Mouse (Mus musculus) kidney, embryonic 16.5 days (tissue): ENCODE data around the gene Gm17949. TPM values are rescaled to one million over a fixed set of nuclear protein-coding genes. Genes with fewer than 3 reads are reported as not detected.
A peak's percentile ranks its signal among the peaks of the same experiment; 100 is the strongest.

Experiments
- ATAC-seq: fragments of 200-750 bp; cut with Nextera tagmentation; 2 replicates; pipeline ENCODE4 v1.8.0; 2017; ENCODE audit warnings: moderate TSS enrichment; ENCODE audit not compliant: low FRiP score, low TSS enrichment
- H3K27ac ChIP-seq: fragments of 300-500 bp; sonication (generic); 2 replicates; pipeline ENCODE4 v1.5.1; 2014; ENCODE audit warnings: low read length
- H3K27me3 ChIP-seq: fragments of 300-500 bp; sonication (generic); 2 replicates; pipeline ENCODE4 v1.6.1; 2014; ENCODE audit warnings: low read length, control low read depth, mixed read lengths; ENCODE audit not compliant: insufficient read depth
- H3K36me3 ChIP-seq: fragments of 300-500 bp; sonication (generic); 2 replicates; pipeline ENCODE4 v1.6.1; 2014; ENCODE audit warnings: low read length, control low read depth, mixed read lengths; ENCODE audit not compliant: insufficient read depth
- H3K4me1 ChIP-seq: fragments of 300-500 bp; sonication (generic); 2 replicates; pipeline ENCODE4 v1.6.1; 2014; ENCODE audit warnings: low read length, control low read depth, mixed read lengths; ENCODE audit not compliant: insufficient read depth
- H3K4me2 ChIP-seq: fragments of 300-500 bp; sonication (generic); replicated peaks from 2 replicates; pipeline ENCODE4 v1.6.1; 2014; ENCODE audit warnings: low read depth, low read length
- H3K4me3 ChIP-seq: fragments of 300-500 bp; sonication (generic); 2 replicates; pipeline ENCODE4 v1.5.1; 2014; ENCODE audit warnings: mild to moderate bottlenecking, low read length
- H3K9ac ChIP-seq: fragments of 300-500 bp; sonication (generic); replicated peaks from 2 replicates; pipeline ENCODE4 v1.6.1; 2014; ENCODE audit warnings: low read length
- H3K9me3 ChIP-seq: fragments of 300-500 bp; sonication (generic); 2 replicates; pipeline ENCODE4 v1.6.1; 2016; ENCODE audit warnings: low read length, control low read depth
- WGBS: fragments of 180-500 bp; shearing (Covaris S2); extraction: QIAGEN DNeasy Blood & Tissue Kit; methylation state at CpG from one replicate; pipeline ENCODE4 v1.1.7; 2014; 5-methylcytosine and 5-hydroxymethylcytosine counted together
- polyA plus RNA-seq: library from polyadenylated mRNA; unstranded; fragments of >200 nt; fragmentation: Nextera tagmentation; extraction: Ambion mirVana; gene quantifications from 2 replicates; pipeline ENCODE4 v1.2.1, GENCODE M21; 2015

Gm17949 gene
- polyA plus RNA-seq, 1 experiment from 2014 or later = 0.80 TPM

DNA sequence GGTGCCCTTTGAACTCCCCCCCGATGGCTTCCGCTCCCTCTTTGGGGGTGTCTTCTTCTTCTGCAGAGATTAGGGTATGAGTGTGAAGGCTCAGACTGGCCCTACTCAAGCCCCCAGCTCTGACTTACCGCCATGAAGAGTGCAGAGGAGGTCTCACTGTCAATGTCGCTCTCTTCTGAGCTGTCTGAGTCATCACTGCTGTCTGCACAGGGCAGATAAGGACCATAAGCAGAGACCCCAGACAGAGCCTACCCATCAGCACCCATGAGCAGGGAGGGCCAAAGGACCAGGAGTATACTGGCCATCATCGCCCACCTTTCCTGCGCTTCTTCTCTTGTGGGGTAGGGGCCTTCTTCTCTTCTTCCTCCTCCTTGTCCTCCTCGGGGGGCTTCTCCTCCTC, 7.3 kb upstream of the Gm17949 start:
- H3K36me3 ChIP-seq = peaks cover 67% of the 10 kb centered on the region
- H3K4me2 ChIP-seq = no peak overlapping the region
- WGBS = 98% methylated on average over 7 of the region's 7 CpGs
- no peaks in the 10 kb centered on the region for H3K9me3 ChIP-seq
- no peak overlapping the region for H3K9ac ChIP-seq
- no peaks in the 10 kb centered on the region for H3K4me1 ChIP-seq
- H3K27ac ChIP-seq = no peak overlapping the region
- no peak overlapping the region for H3K4me3 ChIP-seq
- no peaks in the 10 kb centered on the region for H3K27me3 ChIP-seq
- ATAC-seq = no peak

DNA sequence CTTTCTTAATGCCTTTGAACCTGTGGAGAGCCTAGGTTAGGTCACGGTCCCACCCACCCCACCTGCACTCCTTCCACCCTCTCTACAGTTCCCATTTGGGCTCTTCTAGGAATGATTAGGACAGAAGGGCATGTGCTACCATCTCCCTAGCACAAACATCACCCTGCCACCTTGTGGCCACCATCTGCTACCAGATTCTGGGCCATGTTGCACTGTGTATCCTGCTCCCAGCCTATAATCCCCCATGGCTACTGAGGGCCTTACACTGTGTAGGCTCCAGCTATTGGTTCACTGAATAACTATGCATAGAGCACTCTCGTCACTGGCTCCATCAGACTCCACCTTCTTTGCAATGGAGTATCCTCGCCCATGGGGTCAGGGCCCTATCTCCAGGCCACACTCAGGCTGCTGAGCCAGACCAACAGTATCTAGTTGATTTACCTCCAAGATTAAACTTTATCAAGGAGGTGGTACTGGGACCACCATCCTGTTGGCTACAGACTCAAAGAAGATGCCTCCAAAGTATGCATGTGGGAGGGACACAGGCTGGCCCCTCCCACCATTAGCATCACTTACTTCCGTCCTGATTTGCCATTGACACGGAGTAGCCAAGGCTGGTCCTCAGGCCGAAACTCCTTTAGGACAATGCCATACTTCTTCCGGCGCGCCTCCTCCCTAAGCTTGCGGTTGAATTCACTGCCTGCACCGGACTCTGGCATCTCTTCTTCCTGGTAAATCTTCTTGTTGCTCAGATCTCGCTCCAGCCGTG, 3.9 kb upstream of the Gm17949 start:
- Histone ChIP-seq H3K4me1 (peaks cover 15% of the 10 kb centered on the region), H3K27ac (no peak overlapping the region), H3K4me2 (no peak overlapping the region), H3K9ac (no peak overlapping the region), H3K9me3 (no peaks in the 10 kb centered on the region), H3K27me3 (no peaks in the 10 kb centered on the region), H3K36me3 (peaks cover 60% of the 10 kb centered on the region), H3K4me3 (no peak overlapping the region)
- WGBS = 92% methylated on average over 13 of the region's 13 CpGs
- ATAC-seq = no peak

DNA sequence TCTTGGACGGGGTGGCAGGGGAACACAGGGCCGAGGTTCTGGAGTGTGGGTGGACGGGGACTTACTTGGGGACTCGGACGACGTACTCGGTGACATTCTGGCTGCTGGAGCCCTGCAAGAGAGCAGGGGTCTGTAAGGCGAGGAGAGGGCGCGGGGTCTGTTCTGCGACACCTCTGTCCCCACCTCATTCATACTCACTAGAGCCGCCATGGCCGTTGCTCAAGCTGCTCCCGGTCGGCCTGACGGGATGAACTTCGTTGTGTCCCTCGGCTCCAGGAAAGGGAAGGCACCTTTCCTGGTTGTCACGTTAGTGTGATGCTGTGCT, 396 bp upstream of the Gm17949 start:
- Histone ChIP-seq H3K36me3 (peaks cover 28% of the 10 kb centered on the region), H3K4me2 (peak overlapping the region; percentile 84), H3K4me1 (peaks cover 19% of the 10 kb centered on the region), H3K27ac (peak overlapping the region; percentile 24), H3K9ac (peak overlapping the region; percentile 87), H3K9me3 (no peaks in the 10 kb centered on the region), H3K27me3 (no peaks in the 10 kb centered on the region), H3K4me3 (peak overlapping the region; percentile 60)
- peak; percentile 55 for ATAC-seq
- WGBS = under 1% methylated on average over 19 of the region's 19 CpGs

DNA sequence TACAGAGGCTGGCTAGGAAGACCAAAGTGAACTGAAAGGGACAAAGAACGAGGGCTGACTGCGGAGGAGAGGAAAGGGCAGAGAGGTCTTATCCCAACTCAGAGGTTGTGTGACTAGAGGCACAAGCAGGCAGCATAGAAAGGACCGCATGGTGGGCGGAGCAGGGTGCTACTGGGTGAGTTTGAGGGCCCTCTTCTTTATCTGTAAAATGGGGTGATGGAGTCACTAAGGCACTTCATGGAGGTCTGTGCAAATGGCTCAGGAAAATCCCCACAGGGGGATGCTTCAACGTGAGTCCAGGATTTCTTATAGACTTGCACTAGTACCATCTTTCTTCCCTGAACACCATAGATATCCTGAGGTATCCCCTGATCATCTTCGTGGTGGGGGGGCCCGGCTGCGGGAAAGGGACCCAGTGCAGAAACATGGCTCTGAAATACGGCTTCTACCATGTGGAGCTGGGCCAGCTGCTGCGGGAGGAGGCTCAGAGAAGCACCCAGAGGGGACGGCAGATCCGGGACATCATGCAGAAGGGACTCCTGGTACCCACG, 1.1 kb downstream of the Gm17949 start:
- peak overlapping the region; percentile 60 for H3K4me3 ChIP-seq
- H3K9ac ChIP-seq = peak overlapping the region; percentile 87
- peak overlapping the region; percentile 81 for H3K4me2 ChIP-seq
- peak; percentile 9 for ATAC-seq
- peaks cover 15% of the 10 kb centered on the region for H3K36me3 ChIP-seq
- H3K4me1 ChIP-seq = peaks cover 19% of the 10 kb centered on the region
- H3K27ac ChIP-seq = peak overlapping the region; percentile 89
- no peaks in the 10 kb centered on the region for H3K27me3 ChIP-seq
- WGBS = 69% methylated on average over 13 of the region's 13 CpGs
- H3K9me3 ChIP-seq = no peaks in the 10 kb centered on the region

DNA sequence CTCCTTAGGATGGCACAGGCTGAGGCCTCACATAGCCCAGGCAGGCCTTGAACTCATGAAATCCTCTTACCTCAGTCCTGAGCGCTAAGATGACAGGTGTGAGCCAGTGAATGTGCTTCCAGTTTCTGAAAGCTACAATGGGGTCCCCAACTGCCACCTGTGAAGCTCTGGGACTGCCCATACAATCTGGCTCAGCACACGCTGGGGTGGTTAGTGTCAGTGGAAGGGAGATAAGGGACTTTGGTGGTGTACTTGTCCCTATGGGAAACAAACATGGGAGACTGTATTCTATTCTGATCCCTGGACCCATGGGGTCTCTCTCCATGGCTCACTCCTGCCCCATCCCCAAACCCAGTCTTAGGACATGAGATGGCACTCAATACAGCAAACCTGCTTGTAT, 8.4 kb downstream of the Gm17949 start:
- Histone ChIP-seq H3K9me3 (no peaks in the 10 kb centered on the region), H3K4me2 (no peak overlapping the region), H3K27me3 (no peaks in the 10 kb centered on the region), H3K27ac (no peak overlapping the region), H3K9ac (no peak overlapping the region), H3K36me3 (peaks cover 50% of the 10 kb centered on the region), H3K4me3 (no peak overlapping the region), H3K4me1 (no peaks in the 10 kb centered on the region)
- ATAC-seq = no peak
- WGBS = 94% methylated on average over 2 of the region's 2 CpGs

DNA sequence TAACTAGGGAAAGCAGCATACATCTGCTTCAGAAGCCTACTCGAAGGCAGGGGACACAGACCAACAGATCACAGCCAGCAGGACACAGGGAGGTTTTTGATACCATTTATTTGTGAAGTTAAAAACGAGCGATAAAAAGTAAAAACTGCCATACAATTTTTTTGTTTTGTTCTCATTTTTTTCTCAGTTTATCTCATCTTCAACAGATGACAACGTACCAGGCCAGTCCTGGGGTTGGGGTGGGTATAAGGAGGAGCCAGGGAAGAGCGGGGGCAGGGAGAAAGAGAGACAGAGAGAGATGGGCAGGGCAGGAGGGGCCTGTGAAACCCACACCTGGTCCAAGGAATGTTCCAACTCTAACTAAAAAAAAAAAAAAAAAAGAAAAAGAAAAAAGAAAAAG, 9.7 kb downstream of the Gm17949 start:
- Histone ChIP-seq H3K27me3 (no peaks in the 10 kb centered on the region), H3K36me3 (peaks cover 62% of the 10 kb centered on the region), H3K9ac (no peak overlapping the region), H3K9me3 (no peaks in the 10 kb centered on the region), H3K4me3 (no peak overlapping the region), H3K4me2 (no peak overlapping the region), H3K4me1 (no peaks in the 10 kb centered on the region), H3K27ac (no peak overlapping the region)
- 93% methylated on average over 5 of the region's 5 CpGs for WGBS
- ATAC-seq = no peak

DNA sequence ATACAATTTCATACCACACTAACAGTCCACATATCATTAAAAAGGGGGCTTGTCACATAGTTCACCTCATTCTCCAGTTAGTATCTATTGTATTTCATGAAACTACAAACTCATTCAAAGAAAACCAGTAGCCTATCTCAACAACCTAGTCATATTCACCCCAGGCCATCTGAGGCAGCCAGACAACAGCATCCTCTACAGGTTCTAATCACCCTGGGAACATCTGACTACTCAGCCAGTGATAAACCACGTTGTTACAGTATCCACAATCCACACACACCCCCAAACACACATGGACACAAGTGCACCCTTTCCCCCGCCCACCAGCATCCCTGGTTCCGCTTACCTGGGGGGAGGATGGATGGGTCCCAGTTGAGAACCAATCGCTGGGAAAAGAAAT, 16.2 kb downstream of the Gm17949 start:
- Histone ChIP-seq H3K27ac (no peak overlapping the region), H3K9me3 (no peaks in the 10 kb centered on the region), H3K27me3 (no peaks in the 10 kb centered on the region), H3K4me1 (peaks cover 16% of the 10 kb centered on the region), H3K4me2 (no peak overlapping the region), H3K9ac (no peak overlapping the region), H3K36me3 (peaks cover 60% of the 10 kb centered on the region), H3K4me3 (no peak overlapping the region)
- no peak for ATAC-seq
- WGBS = 89% methylated on average over 4 of the region's 4 CpGs

DNA sequence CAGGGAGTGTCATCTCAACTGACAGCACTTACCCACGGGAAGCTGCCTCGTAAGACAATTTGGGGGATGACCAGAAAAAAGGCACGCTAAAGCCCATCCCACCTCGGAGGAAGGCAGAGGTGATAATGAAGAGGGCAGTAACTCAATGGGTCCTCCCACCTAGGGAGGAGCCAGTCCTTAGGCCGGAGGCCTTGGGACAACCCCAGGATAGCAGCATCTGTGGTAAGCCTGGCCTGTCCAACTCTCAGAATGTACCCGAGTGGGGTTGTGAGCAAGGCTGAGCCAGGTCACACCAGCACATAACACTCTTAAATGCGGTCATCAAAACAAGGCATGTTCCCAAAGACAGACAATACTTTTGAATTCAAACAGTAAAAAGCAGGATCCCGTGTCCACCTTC, 18.4 kb downstream of the Gm17949 start:
- Histone ChIP-seq H3K4me1 (peaks cover 18% of the 10 kb centered on the region), H3K9ac (peak overlapping the region; percentile 100), H3K27me3 (no peaks in the 10 kb centered on the region), H3K4me3 (peak overlapping the region; percentile 91), H3K9me3 (no peaks in the 10 kb centered on the region), H3K4me2 (peak overlapping the region; percentile 76), H3K27ac (no peak overlapping the region), H3K36me3 (peaks cover 37% of the 10 kb centered on the region)
- ATAC-seq = no peak
- WGBS = 18% methylated on average over 8 of the region's 8 CpGs

DNA sequence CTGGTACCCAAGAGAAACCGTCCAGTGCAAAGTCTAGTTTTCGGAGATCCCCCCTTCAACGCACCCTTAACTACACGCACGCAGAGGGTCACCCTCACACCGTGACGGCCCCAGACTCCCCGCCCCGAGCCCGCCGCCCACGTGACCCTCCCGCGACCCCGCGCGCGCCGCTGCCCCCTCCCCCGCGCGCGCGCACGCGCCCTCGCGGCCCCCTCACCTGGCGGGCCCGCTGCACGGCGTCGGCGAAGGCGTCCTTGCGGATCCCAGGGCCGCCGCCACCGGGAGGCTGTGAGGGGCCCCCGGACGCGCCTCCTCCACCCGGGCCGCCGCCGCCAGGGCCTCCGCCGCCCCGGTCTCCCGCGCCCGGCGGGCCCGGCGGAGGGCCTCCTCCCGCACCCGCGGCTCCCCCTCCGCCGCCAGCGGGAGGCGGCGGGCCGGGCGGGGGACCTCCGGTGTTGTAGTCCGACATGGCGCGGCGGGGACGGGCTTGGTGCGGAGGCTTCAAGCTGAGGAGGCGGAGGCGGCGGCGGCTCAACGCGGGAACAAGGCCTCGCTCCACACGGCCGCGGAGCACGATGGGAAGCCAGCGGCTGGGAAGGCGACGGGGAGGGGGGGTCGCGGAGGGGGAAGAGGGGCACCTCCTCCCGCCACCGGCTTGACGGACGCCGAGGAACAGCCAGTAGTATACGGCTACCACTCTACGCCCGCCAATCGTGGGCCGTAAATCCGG, 19.8 kb downstream of the Gm17949 start, which contains the start of gene Khsrp:
TSS of gene Khsrp (minus strand) at position 592 of the 730 bp plus-strand sequence.
- peaks cover 18% of the 10 kb centered on the region for H3K4me1 ChIP-seq
- H3K27ac ChIP-seq = peak within 1 kb of the TSS; percentile 94
- H3K27me3 ChIP-seq = no peaks in the 10 kb centered on the region
- no peak for ATAC-seq
- peak within 1 kb of the TSS; percentile 100 for H3K9ac ChIP-seq
- 0% methylated on average over 56 of the region's 99 CpGs for WGBS
- H3K4me3 ChIP-seq = peak within 1 kb of the TSS; percentile 91
- peaks cover 24% of the 10 kb centered on the region for H3K36me3 ChIP-seq
- H3K4me2 ChIP-seq = peak within 1 kb of the TSS; percentile 76
- H3K9me3 ChIP-seq = no peaks in the 10 kb centered on the region
